Mouse (Mus musculus) adipose tissue, adult 10 weeks (tissue): ENCODE measurements around the gene AB124611. TPM values are rescaled to one million over a fixed set of nuclear protein-coding genes. Genes with fewer than 3 reads are reported as not detected.

Experiments used
- polyA plus RNA-seq: library from polyadenylated mRNA; stranded (reverse); fragments of 350-450 nt; fragmentation: Illumina TruSeq; extraction: RNeasy Lipid Tissue Mini Kit (QIAGEN cat#74804); gene quantifications from one replicate; pipeline ENCODE4 v1.2.3, GENCODE M21; 2014; ENCODE audit warnings: low read depth, low replicate concordance

AB124611 gene
- polyA plus RNA-seq = 5.3 TPM

DNA sequence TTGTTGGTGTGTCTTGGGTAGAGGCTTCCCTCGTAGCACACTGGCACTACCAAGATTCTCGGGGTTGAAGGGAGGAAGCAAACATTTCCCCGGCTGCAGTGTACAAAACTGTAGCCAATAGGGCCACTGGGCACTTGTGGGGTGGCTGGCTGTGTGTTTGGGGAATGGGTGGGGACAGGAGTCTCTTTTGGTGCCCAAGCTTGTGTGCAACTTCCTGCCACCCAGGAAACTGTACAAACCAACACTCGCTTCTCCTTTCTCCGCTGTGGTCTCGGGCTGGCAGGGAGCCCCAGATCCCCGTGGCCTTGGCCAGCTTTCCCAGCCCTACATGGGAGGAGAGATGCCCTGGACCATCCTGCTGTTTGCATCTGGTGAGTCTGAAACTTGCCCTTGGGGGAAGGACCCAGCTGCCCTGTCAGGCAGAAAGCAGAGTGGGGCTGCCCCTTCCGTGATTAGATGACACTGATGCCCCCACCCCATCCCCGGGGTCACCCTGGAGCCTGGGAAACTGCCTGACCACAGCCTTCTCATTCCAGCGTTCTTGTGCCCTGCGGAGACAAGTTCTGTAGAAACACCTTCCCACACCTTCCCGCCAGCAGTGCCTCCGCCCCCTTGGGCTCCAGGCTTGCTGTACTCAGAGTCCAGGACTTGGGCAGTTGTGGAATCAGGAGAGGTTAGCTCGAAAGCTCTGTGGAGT is at the start of gene AB124611:
TSS of gene AB124611 (plus strand) at position 240 of the 697 bp plus-strand sequence.

DNA sequence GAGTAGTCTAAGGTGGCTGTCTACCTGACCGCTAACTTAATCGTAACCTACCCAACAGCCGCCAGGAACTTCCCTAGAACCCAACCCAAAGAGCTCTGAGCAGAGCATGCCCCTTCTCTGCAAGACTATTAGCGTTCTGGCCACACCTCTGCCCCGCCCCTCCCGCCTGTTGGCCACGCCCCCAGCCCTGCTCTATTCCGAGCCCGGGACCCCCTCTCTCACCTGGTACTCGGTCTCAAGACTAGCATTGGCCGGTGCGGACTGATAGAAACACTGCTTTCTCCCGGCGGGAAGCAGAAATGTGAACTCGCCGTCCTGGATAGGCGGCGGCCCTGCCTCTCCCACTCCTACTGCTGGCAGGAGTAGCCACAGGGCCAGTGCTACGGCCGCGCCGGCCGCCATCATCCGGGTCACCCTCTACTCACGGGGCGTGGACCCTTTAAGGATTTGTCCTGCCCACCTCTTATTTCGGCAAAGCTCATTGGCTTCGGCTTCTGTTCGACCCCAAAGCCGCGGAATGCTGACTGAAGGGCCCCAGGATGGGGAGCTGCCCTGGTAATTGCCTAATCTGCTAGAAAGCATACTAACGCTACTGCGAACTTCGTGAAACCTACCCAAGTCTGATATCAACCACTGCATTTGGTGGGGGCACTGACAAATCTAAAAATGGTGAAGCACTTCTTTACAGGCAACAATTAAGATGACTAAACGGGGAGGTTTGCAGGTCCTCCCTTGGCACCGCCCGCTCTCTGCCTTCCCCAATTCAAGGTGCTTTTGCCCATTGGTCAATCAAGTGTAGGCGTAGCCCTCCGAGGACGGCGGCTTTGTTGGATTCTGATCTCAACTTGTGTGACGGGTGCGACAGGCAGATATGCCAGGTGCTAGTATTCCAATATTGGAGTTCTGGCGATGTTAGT is 15.9 kb upstream of the AB124611 start, which contains the start of gene Tmed1:
TSS of gene Tmed1 (minus strand) at position 481 of the 917 bp plus-strand sequence.

DNA sequence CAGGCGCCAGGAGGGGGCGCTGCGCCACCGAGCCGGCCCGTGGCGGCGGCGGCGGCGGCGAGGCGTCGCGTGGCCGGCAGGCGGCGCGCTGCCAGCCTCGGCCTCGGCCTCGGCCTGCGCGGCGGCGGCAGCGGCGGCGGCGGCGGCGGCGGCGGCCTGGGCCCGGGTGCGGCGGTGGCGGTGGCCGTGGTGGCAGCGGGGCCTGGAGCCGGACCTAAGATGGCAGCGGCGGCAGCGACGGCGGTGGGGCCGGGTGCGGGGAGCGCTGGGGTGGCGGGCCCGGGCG is 20.8 kb downstream of the AB124611 start, which contains the start of gene Carm1:
TSS of gene Carm1 (plus strand) at position 106 of the 286 bp plus-strand sequence.

DNA sequence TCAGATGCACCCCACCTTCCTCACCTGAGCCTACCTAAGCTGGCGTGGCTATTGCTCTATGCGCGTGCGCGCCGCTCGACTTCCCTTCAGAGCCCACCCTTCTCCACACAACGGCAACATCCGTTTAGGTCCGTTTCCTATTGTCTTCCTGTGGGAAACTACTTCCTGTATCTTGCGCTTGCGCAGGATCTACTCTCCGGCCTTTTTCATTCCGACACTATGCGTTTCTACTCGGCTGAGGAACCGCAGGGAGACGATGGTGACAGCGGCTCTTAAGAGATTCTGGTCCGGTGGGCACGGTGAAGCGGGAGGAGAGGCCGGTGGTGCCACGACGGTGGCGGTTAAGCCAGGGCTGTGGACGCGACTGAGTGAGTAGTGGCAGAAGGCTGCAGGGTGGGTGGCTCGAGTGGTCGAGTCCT is 66.7 kb downstream of the AB124611 start, which contains the start of the genes Timm29 and Yipf2:
TSS of gene Timm29 (plus strand) at position 20 of the 419 bp plus-strand sequence.
TSS of gene Yipf2 (minus strand) at position 126 of the 419 bp plus-strand sequence.

Other genes with a start within 250 kb of the AB124611 start
- 30.1 TPM for gene Kri1, start 238.2 kb upstream of the AB124611 start, polyA plus RNA-seq
- gene Cdkn2d, start 234.8 kb upstream of the AB124611 start, polyA plus RNA-seq = 13.7 TPM
- gene Ap1m2, start 213.8 kb upstream of the AB124611 start, polyA plus RNA-seq = 73.5 TPM
- gene Slc44a2, start 205.5 kb upstream of the AB124611 start, polyA plus RNA-seq = 39.7 TPM
- 44.6 TPM for gene Ilf3, start 158.3 kb upstream of the AB124611 start, polyA plus RNA-seq
- gene Qtrt1, start 114.3 kb upstream of the AB124611 start, polyA plus RNA-seq = 10.2 TPM
- gene Dnm2, start 101.3 kb upstream of the AB124611 start, polyA plus RNA-seq = 77.4 TPM
- gene Tmed1, start 15.9 kb upstream of the AB124611 start, polyA plus RNA-seq = 25.3 TPM
- gene Carm1, start 20.7 kb downstream of the AB124611 start, polyA plus RNA-seq = 34.6 TPM
- gene Timm29, start 66.5 kb downstream of the AB124611 start, polyA plus RNA-seq = 34.9 TPM
- 67.9 TPM for gene Yipf2, start 66.7 kb downstream of the AB124611 start, polyA plus RNA-seq
- gene Smarca4, start 90.0 kb downstream of the AB124611 start, polyA plus RNA-seq = 40.6 TPM
- gene Ldlr, start 197.3 kb downstream of the AB124611 start, polyA plus RNA-seq = 20.8 TPM
- 2.0 TPM for gene Spc24, start 234.1 kb downstream of the AB124611 start, polyA plus RNA-seq